Mouse (Mus musculus) thymus, adult 2 months (tissue): ENCODE data around the gene Spink4. TPM values are rescaled to one million over a fixed set of nuclear protein-coding genes. Genes with fewer than 3 reads are reported as not detected.

Experiments used
- DNase-seq: peaks from one replicate; pipeline ENCODE4 v3.0.0; 2021
- H3K27ac ChIP-seq: fragments of 200-500 bp; 2 replicates; pipeline ENCODE4 v1.5.1; 2012; ENCODE audit warnings: low read length, control low read depth; ENCODE audit not compliant: control insufficient read depth, insufficient read depth
- H3K27me3 ChIP-seq: fragments of 200-500 bp; 2 replicates; pipeline ENCODE4 v1.6.1; 2012; ENCODE audit warnings: mild to moderate bottlenecking, low read length, moderate library complexity, mixed read lengths; ENCODE audit not compliant: control insufficient read depth, insufficient read depth
- H3K36me3 ChIP-seq: fragments of 200-500 bp; 2 replicates; pipeline ENCODE4 v1.6.1; 2012; ENCODE audit warnings: mild to moderate bottlenecking, low read length, moderate library complexity; ENCODE audit not compliant: control insufficient read depth, insufficient read depth
- H3K4me1 ChIP-seq: fragments of 200-500 bp; replicated peaks from 2 replicates; pipeline ENCODE4 v1.6.1; 2012; ENCODE audit warnings: low read length; ENCODE audit not compliant: control insufficient read depth, insufficient read depth
- H3K4me3 ChIP-seq: fragments of 200-500 bp; 2 replicates; pipeline ENCODE4 v1.5.1; 2012; ENCODE audit warnings: mild to moderate bottlenecking, low read length, control low read depth, moderate library complexity; ENCODE audit not compliant: control insufficient read depth, insufficient read depth
- CTCF ChIP-seq: fragments of 200-500 bp; IDR thresholded peaks from 2 replicates; pipeline ENCODE4 v1.5.1; 2012; ENCODE audit warnings: mild to moderate bottlenecking, control low read depth, low read length, moderate library complexity, borderline replicate concordance; ENCODE audit not compliant: control insufficient read depth, poor library complexity, insufficient read depth; ENCODE audit errors: extremely low read depth
- POLR2A ChIP-seq: fragments of 200-500 bp; IDR thresholded peaks from 2 replicates; pipeline ENCODE4 v1.6.1; 2012; ENCODE audit warnings: mild to moderate bottlenecking, low read length, control low read depth, moderate library complexity; ENCODE audit not compliant: control insufficient read depth, poor library complexity, insufficient read depth; ENCODE audit errors: extremely low read depth
- WGBS: fragments of 180-500 bp; shearing (Covaris S2); methylation state at CpG from one replicate; pipeline ENCODE4 v1.1.7; 2018; 5-methylcytosine and 5-hydroxymethylcytosine counted together
- polyA plus RNA-seq: library from polyadenylated mRNA; depleted of rRNA; stranded (reverse); fragments of >200 nt; gene quantifications from 2 replicates; pipeline ENCODE4 v1.2.3, GENCODE M21; 2012

The Spink4 gene
- polyA plus RNA-seq, 1 experiment = 15.8 TPM

- Histone ChIP-seq H3K4me1 (no peaks in the 10 kb centered on the region; the same call in none of the 2 replicates), H3K36me3 (no peaks in the 10 kb centered on the region), H3K27ac (no peak overlapping the region), H3K4me3 (no peak overlapping the region), H3K27me3 (no peaks in the 10 kb centered on the region)
- DNase-seq = no peak
- TF ChIP-seq CTCF (no peak), POLR2A (no peak)
- whole genome bisulfite sequencing = 98% methylated on average over 3 of the region's 3 CpGs
These were observed 19.8 kb upstream of the Spink4 start for GRCm38 (mm10) chr4:40900071-40900470.

- Histone ChIP-seq H3K27me3 (no peaks in the 10 kb centered on the region), H3K4me1 (no peaks in the 10 kb centered on the region; the same call in none of the 2 replicates), H3K4me3 (no peak overlapping the region), H3K36me3 (no peaks in the 10 kb centered on the region), H3K27ac (no peak overlapping the region)
- no peak for DNase-seq
- TF ChIP-seq CTCF = no peak
- 92% methylated on average over 4 of the region's 4 CpGs for WGBS
These were observed 19.2 kb upstream of the Spink4 start for GRCm38 (mm10) chr4:40900612-40901011.

GRCm38 (mm10) chr4:40906298-40906697 lies 13.6 kb upstream of the Spink4 start:
- no peaks in the 10 kb centered on the region; the same call in 1 of the 2 replicates for H3K4me1 ChIP-seq

GRCm38 (mm10) chr4:40908261-40908969 lies 11.4 kb upstream of the Spink4 start:
- 73% methylated on average over 20 of the region's 20 CpGs for WGBS
- DNase-seq = no peak
- H3K36me3 ChIP-seq = no peaks in the 10 kb centered on the region
- no peak overlapping the region for H3K27ac ChIP-seq
- H3K4me3 ChIP-seq = no peak overlapping the region
- H3K4me1 ChIP-seq = no peaks in the 10 kb centered on the region
- H3K27me3 ChIP-seq = no peaks in the 10 kb centered on the region
- TF ChIP-seq CTCF (no peak), POLR2A (no peak)

More at GRCm38 (mm10) chr4:40906298-40906697, 13.6 kb upstream of the Spink4 start:
- no peaks in the 10 kb centered on the region for H3K27me3 ChIP-seq
- no peaks in the 10 kb centered on the region for H3K36me3 ChIP-seq
- no peak for TF ChIP-seq CTCF
- no peak for TF ChIP-seq POLR2A
- DNase-seq = peak; percentile 22
- no peak overlapping the region for H3K27ac ChIP-seq
- H3K4me3 ChIP-seq = no peak overlapping the region
- WGBS = 52% methylated on average over 1 of the region's 1 CpGs

- DNase-seq = no peak
- H3K27ac ChIP-seq = no peak overlapping the region
These were observed 5.5 kb upstream of the Spink4 start for GRCm38 (mm10) chr4:40914287-40914867.

GRCm38 (mm10) chr4:40915947-40916346 lies 3.9 kb upstream of the Spink4 start:
- Histone ChIP-seq H3K27me3 (no peaks in the 10 kb centered on the region), H3K4me1 (no peaks in the 10 kb centered on the region), H3K36me3 (no peaks in the 10 kb centered on the region), H3K4me3 (no peak overlapping the region), H3K27ac (no peak overlapping the region)
- no peak for TF ChIP-seq POLR2A
- no peak for TF ChIP-seq CTCF
- WGBS = 91% methylated on average over 5 of the region's 5 CpGs
- no peak for DNase-seq

More at GRCm38 (mm10) chr4:40914287-40914867, 5.5 kb upstream of the Spink4 start:
- Histone ChIP-seq H3K36me3 (no peaks in the 10 kb centered on the region), H3K4me1 (no peaks in the 10 kb centered on the region), H3K27me3 (no peaks in the 10 kb centered on the region), H3K4me3 (no peak overlapping the region)
- no peak for TF ChIP-seq CTCF
- TF ChIP-seq POLR2A = no peak

GRCm38 (mm10) chr4:40916592-40917155 lies 3.2 kb upstream of the Spink4 start:
- no peak for DNase-seq
- Histone ChIP-seq H3K27ac (no peak overlapping the region), H3K36me3 (no peaks in the 10 kb centered on the region), H3K4me3 (no peak overlapping the region), H3K4me1 (no peaks in the 10 kb centered on the region), H3K27me3 (no peaks in the 10 kb centered on the region)
- 96% methylated on average over 7 of the region's 7 CpGs for WGBS
- TF ChIP-seq CTCF (no peak), POLR2A (no peak)
